In genomic region chr5:144178216-144178615, GRCm38 (mm10) we compare ENCODE assay signal across 1 mouse cellular context.
TF ChIP-seq lines count a peak whose summit lies in the region.

No protein-coding gene starts in this region.

TF ChIP-seq in MEL, 35 proteins besides CTCF, POLR2A, EP300 and RAD21:
- TF ChIP-seq MYC (IDR thresholded peaks at IDR 0.05; ENCODE audit: low read depth, low read length) (no peak), ZNF384 (IDR thresholded peaks at IDR 0.05; ENCODE audit: low read depth, low read length) (peak; percentile 59), GATA1 (IDR thresholded peaks at IDR 0.05; ENCODE audit: low read depth, low read length) (no peak)
TF ChIP-seq in MEL: peak in this region for 1.
